In the genomic region with DNA sequence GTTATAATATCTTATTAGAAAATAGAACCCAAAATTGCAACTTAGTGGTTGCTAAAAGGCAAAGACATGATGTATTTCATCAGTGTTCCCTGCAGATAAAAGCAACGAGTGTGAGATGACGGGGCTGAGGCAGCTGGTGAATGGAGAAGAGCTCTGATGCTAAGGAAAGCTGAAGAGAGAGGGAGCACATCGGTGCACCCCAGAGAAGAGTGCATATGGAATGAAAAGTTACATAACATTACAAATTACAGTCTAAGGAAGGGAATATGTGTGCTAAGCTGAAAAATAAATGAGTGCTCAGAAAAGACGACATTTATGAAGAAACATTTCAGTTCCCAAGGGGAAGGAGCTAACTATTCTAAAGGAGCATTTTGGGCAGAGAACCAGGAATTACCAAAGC, we compare ENCODE assay signal across 19 mouse cellular contexts.
DNase-seq lines count a peak whose midpoint lies in the region; ATAC-seq and TF ChIP-seq lines count a peak whose summit lies in the region.
"Had no signal": no experiment of that assay in that cellular context is flagged by ENCODE, and none has a peak within 500 bp of the region (broad histone marks: within the 10 kb centered on the region; RNA-seq: fewer than 3 reads in every experiment).

No protein-coding gene starts in this region.

- TF ChIP-seq CTCF in layer of hippocampus, adult 2 months (conservative IDR thresholded peaks at IDR 0.05): no peak

- intact Hi-C loops in left cerebral cortex, postnatal 25 days (cut with DNase I): no loop called here
- intact Hi-C loops in left cerebral cortex, postnatal 4 days (cut with DNase I): no loop called here

- H3K27ac ChIP-seq in layer of hippocampus, adult 2 months: no peak overlapping the region
- H3K27ac ChIP-seq: embryonic facial prominence, embryonic 10.5 days; gastrocnemius, adult 2 months; hindbrain, embryonic 10.5 days; hindbrain, embryonic 14.5 days had no signal

- no peak overlapping the region for H3K4me3 ChIP-seq in layer of hippocampus, adult 2 months
- H3K4me3 ChIP-seq: embryonic facial prominence, embryonic 10.5 days; gastrocnemius, adult 2 months; heart, embryonic 12.5 days; hindbrain, embryonic 10.5 days had no signal

- ATAC-seq in frontal cortex, adult (ENCODE audit: low TSS enrichment): peak; percentile 98
- ATAC-seq in cerebellum, adult (ENCODE audit: insufficient number of reproducible peaks, low FRiP score, low TSS enrichment): no peak
- ATAC-seq: forebrain, embryonic 14.5 days had no signal

- DNase-seq in frontal cortex, postnatal 25 days (ENCODE audit: low spot score in 2 of 2): no peak
- DNase-seq in layer of hippocampus, adult 2 months (ENCODE audit: low spot score in 2 of 2): peak; percentile 15 to 29
- no peak for DNase-seq in layer of hippocampus, postnatal 10 days (ENCODE audit: low spot score in 2 of 2)
- DNase-seq in left cerebral cortex, postnatal 25 days (ENCODE audit: low spot score in 2 of 2): peak; percentile 17 to 55
- DNase-seq in left cerebral cortex, postnatal 4 days: no peak
- DNase-seq in layer of hippocampus, adult 9-11 months: peak; percentile 28
- DNase-seq: adrenal gland, postnatal 10 days; B cell, adult 2 months; cerebellum, adult 18-20 months; cerebellum, adult 9-11 months; gastrocnemius, adult 2 months; gastrocnemius, postnatal 25 days had no signal

Comparison
In these comparisons a context has a peak if more than half of its experiments do, and no peak if none do; other contexts are left out.
1. DNase-seq: peak in layer of hippocampus, adult 2 months (2 of 2), left cerebral cortex, postnatal 25 days (2 of 2) and layer of hippocampus, adult 9-11 months (single experiment); none in frontal cortex, postnatal 25 days (0 of 2), layer of hippocampus, postnatal 10 days (0 of 2) and left cerebral cortex, postnatal 4 days (single experiment).